Mouse (Mus musculus): Measurements from ENCODE around the gene Mib2. TPM values are rescaled to one million over a fixed set of nuclear protein-coding genes. Genes with fewer than 3 reads are reported as not detected.

The Mib2 gene
- total RNA-seq (2023; ENCODE audit: inconsistent age) = 37.5 to 43.7 TPM (median 40.3 TPM) in 4 replicates

DNA sequence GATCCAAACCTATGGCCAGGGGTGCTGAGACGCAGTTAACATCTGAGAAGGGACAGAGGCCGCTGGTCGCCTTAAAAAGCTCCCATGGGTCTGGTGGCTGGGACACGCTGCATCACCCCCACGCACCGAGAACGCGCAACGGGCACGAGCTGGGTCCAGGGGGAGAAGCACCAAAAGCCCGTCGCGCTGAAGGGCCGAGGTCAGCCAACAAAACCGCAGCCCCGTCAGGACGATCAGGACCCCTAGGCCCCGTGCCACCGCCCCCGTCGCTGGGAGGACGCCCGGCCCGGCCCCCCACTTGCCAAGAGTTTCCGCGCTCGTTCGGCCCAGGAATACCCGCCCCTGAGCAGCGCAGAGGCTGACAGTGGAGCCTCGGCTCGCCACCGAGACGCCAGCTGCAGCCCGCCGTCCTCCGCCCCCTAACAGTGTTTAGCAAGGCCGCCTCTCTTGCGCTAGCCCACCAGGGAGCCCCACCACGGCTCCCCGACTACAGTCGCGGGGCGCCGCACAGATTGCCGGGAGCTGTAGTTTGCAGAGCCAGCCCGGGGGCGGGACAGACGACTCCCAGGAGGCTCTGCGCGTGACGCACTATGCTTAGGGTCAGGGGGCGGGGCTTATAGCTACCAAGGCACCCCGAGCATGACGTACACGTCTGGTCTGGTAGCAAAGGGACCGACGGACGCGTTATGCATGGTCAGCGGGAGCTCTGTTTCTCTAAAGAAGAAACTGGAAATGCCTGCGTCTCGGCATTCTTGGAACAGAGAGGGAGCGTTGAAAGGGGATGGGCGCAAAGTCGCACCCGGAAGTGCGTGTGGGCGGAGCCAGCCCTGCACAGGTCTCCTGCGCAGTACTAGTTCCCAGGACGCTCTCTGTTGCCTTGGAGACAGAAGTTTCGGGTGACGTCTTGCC is at the start of gene Mib2:
Gene Mib2 (minus strand): TSS at position 510 of the 909 bp plus-strand sequence.

DNA sequence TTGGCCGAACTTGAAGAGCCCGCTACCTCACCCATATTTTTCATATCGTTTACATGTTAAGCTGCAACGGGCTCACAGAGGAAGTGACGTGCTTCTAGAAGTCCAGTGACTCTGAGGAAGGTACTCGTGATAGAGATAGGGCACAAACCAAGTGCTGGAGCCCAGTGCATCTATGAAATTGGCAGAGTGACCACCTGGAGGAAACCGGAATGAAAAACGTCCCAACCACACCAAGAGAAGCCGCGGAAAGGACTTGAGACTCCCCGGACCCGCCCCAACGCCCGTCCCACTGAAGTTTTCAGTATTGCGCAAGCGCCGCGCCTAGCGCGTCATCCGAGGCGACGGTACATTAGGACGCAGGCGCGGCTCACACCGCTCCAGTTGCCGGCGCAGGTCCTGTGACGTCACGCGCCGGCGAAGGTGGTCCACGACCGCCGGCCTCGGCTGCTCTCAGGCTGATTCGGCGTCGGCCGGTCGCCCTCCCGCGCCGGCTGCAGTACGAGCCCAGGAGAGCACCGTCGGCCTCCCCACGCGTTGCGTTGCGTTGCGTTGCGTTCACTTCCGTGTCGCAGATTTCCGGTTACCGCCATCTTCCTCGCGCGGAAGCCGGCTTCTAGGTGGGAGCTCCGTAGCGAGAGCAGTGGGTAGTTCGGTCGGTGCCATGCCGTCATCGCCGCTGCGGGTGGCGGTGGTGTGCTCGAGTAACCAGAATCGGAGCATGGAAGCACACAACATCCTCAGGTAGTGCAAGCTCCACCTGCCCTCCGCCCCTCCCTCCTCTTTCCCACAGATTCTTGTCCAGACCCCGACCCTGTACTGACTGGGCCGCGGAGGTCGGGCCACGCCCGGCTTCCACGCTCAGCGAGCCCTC is 36.0 kb upstream of the Mib2 start, which contains the start of gene Ssu72:
Gene Ssu72 (plus strand): TSS at position 80 of the 871 bp plus-strand sequence.

GRCm38 (mm10) chr4:155694111-155694481 is 25.1 kb upstream of the Mib2 start, which contains the start of gene Fndc10:
TSS of gene Fndc10 (plus strand) at chr4:155694342.

GRCm38 (mm10) chr4:155653086-155653450 is 15.9 kb downstream of the Mib2 start, which contains the start of gene Mmp23:
TSS of gene Mmp23 (minus strand) at chr4:155653384.

GRCm38 (mm10) chr4:155645308-155645707 is 23.7 kb downstream of the Mib2 start, which contains the start of gene Gm10563:
TSS of gene Gm10563 (minus strand) at chr4:155645408.

GRCm38 (mm10) chr4:155624338-155625291 is 44.4 kb downstream of the Mib2 start, which contains the start of gene Cdk11b:
TSS of gene Cdk11b (plus strand) at chr4:155624854.

Other genes starting within 250 kb of the Mib2 start
- gene Tmem52, start 200.1 kb downstream of the Mib2 start, total RNA-seq (2023; ENCODE audit: inconsistent age) = not detected in 4 replicates
- gene Gnb1, start 177.8 kb downstream of the Mib2 start, total RNA-seq (2023; ENCODE audit: inconsistent age) = 240 to 283 TPM (median 263 TPM) in 4 replicates
- gene Nadk, start 106.8 kb downstream of the Mib2 start, total RNA-seq (2023; ENCODE audit: inconsistent age) = 50.7 to 59.1 TPM (median 52.7 TPM) in 4 replicates
- gene Slc35e2, start 67.8 kb downstream of the Mib2 start, total RNA-seq (2023; ENCODE audit: inconsistent age) = 19.8 to 29.5 TPM (median 26.5 TPM) in 4 replicates
- gene Cdk11b, start 44.3 kb downstream of the Mib2 start, total RNA-seq (2023; ENCODE audit: inconsistent age) = 139 to 162 TPM (median 154 TPM) in 4 replicates
- gene Gm10563, start 23.8 kb downstream of the Mib2 start, total RNA-seq (2023; ENCODE audit: inconsistent age) = not detected in 4 replicates
- gene Mmp23, start 15.8 kb downstream of the Mib2 start, total RNA-seq (2023; ENCODE audit: inconsistent age) = 0.51 TPM in 1 of 4 replicates, not detected in the others
- 2.7 to 3.2 TPM (median 2.8 TPM) in 4 replicates for gene Fndc10, start 25.1 kb upstream of the Mib2 start, total RNA-seq (2023; ENCODE audit: inconsistent age)
- gene Ssu72, start 35.6 kb upstream of the Mib2 start, total RNA-seq (2023; ENCODE audit: inconsistent age) = 77.2 to 87.4 TPM (median 82.1 TPM) in 4 replicates
- 0.32 to 0.60 TPM (median 0.47 TPM) in 4 replicates for gene Tmem240, start 65.6 kb upstream of the Mib2 start, total RNA-seq (2023; ENCODE audit: inconsistent age)
- 45.0 to 54.2 TPM (median 52.5 TPM) in 4 replicates for gene Atad3a, start 91.9 kb upstream of the Mib2 start, total RNA-seq (2023; ENCODE audit: inconsistent age)
- not detected in 4 replicates for gene Vwa1, start 105.5 kb upstream of the Mib2 start, total RNA-seq (2023; ENCODE audit: inconsistent age)
- gene Tmem88b, start 116.7 kb upstream of the Mib2 start, total RNA-seq (2023; ENCODE audit: inconsistent age) = not detected in 4 replicates
- gene Ankrd65, start 121.2 kb upstream of the Mib2 start, total RNA-seq (2023; ENCODE audit: inconsistent age) = not detected in 4 replicates
- 42.4 to 51.3 TPM (median 45.0 TPM) in 4 replicates for gene Mrpl20, start 133.7 kb upstream of the Mib2 start, total RNA-seq (2023; ENCODE audit: inconsistent age)
- 212 to 234 TPM (median 221 TPM) in 4 replicates for gene Ccnl2, start 143.3 kb upstream of the Mib2 start, total RNA-seq (2023; ENCODE audit: inconsistent age)
- 72.7 to 92.7 TPM (median 80.5 TPM) in 4 replicates for gene Aurkaip1, start 162.1 kb upstream of the Mib2 start, total RNA-seq (2023; ENCODE audit: inconsistent age)
- 10.4 to 12.7 TPM (median 11.4 TPM) in 4 replicates for gene Mxra8, start 170.5 kb upstream of the Mib2 start, total RNA-seq (2023; ENCODE audit: inconsistent age)
- gene Dvl1, start 178.2 kb upstream of the Mib2 start, total RNA-seq (2023; ENCODE audit: inconsistent age) = 59.0 to 80.3 TPM (median 71.7 TPM) in 4 replicates
- 0.55 to 1.4 TPM (median 1.0 TPM) in 4 replicates for gene Tas1r3, start 194.2 kb upstream of the Mib2 start, total RNA-seq (2023; ENCODE audit: inconsistent age)
- gene Cptp, start 200.2 kb upstream of the Mib2 start, total RNA-seq (2023; ENCODE audit: inconsistent age) = 5.7 to 9.4 TPM (median 8.1 TPM) in 4 replicates
- gene Ints11, start 200.3 kb upstream of the Mib2 start, total RNA-seq (2023; ENCODE audit: inconsistent age) = 44.3 to 52.8 TPM (median 52.3 TPM) in 4 replicates
- 21.1 to 25.0 TPM (median 23.6 TPM) in 4 replicates for gene Pusl1, start 222.6 kb upstream of the Mib2 start, total RNA-seq (2023; ENCODE audit: inconsistent age)
- 66.3 to 71.7 TPM (median 69.2 TPM) in 4 replicates for gene Acap3, start 222.6 kb upstream of the Mib2 start, total RNA-seq (2023; ENCODE audit: inconsistent age)

All from B cell, adult (primary cell).